Mouse (Mus musculus) fibroblast of lung, adult 2 months (primary cell): ENCODE measurements at regions not wholly inside any gene's neighbourhood (a gene's known extent, or its start where the extent isn't known, plus 50 kb on each side); places are given as distances from the start of the nearest gene placed in this dataset.

Experiments
- DNase-seq: peaks from one replicate; pipeline ENCODE4 v3.0.0-alpha.2; 2011; ENCODE audit warnings: low read depth

DNA sequence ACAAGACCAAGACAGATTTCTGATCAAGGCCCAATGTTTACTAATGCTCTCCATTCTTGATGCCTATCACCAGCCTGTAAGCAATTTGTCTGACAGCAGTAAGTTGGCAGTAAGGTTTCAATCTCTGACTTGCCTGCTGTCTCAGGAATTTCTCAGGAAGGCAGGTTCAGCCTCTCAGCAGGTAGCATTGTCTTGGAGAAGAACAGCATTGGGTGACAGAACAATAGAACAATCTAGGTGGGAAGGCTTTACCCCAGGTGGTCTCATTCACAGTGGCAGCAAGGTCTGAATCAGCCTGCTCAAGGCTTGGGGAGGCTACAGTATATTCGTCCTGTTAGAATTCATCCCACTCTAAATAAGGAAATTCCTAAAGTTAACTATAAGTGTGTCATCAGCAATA lies 81.2 kb upstream of the Chordc1 start:
- no peak for DNase-seq

DNA sequence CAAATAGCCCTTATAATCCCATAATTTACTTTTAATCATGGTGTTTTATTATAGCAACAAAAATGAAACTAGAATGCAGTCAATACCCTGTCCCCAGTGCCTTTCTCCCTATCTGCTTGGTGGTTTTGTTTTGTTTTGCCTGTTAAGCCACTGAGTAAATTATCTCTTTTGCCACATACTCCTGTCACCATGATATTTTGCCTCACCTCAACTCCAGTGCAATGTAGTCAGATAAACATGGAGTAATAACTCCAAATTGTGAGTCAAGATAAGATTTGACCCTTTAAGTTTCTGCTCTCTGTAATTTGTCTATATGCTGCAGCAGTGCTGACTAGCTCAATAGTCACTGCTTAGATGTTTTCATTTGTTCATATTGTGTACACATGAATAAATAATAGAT lies 65.3 kb upstream of the Chordc1 start:
- no peak for DNase-seq

DNA sequence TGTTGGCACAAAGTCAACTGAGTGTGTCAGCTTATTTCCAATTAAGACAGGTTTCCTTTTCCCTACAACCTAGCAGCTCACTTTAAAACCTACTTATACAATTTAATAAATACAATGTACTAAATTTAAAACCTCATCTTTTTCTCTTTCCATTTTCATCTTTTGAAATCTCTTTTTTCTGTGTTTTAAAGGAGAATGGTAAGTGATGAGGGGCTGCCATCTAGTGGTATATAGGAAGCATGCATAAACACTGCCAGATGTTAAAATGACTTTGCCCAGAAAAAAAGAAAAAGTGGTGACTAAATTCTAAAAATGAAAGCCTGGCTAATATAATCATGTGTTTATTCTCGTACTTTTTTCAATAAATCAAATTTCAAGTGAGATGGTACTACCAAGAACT lies 62.0 kb upstream of the Chordc1 start:
- peak; percentile 2 for DNase-seq
